Mouse (Mus musculus) brain, embryonic 18.5 days (tissue): Measurements from ENCODE around the gene Arrdc2.

ENCODE experiments used
- DNase-seq: peaks from one replicate; pipeline ENCODE4 v3.0.0-alpha.2; 2012; ENCODE audit warnings: low read depth, low spot score

The Arrdc2 gene

DNA sequence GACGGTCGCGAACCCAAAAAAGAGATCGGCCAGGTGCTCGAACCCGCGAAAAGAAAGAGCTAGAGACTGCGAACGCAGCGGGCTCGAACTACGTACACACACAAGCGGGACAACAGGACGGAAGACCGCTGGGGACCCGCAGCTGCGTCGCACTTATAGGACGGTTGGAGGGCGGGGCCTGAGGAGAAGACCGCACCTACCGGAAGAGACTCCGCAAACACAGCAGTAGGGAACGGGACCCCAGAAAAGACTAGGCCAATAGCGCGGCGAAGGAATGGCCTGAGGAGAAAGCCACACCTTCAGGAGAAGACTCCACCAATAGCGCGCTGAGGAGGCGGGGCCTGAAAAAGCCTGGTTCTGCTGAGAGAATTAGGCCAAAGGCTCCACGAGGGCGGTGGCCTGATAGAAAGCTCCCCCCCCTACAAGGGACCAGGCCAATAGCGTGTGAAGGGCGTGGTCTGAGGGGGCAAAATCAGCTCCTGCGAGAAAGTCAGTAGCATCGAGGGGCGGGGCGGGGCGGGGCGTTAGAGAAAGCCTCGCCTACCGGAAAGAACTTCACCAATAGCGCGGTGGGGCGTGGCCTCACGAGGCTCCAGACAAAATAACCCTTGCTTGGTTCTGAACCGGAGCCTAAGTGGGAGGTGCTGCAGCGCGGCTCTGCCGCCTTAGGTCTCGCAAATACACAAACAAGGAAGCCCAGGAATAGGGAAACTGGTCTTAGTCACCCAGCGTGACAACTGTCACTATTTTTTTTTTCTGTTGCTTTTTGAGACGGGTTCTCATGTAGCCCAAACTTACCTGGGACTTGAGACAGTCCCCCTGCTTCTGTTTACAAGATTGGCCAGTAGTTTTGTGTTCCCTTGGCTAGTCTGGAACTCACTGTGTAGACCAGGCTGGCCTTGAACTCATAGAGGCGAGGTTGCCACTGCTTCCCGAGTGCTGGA is at the start of gene Arrdc2:
Arrdc2 (minus strand) TSS at position 313 of the 944 bp plus-strand sequence.
- DNase-seq, result peak; percentile 100

DNA sequence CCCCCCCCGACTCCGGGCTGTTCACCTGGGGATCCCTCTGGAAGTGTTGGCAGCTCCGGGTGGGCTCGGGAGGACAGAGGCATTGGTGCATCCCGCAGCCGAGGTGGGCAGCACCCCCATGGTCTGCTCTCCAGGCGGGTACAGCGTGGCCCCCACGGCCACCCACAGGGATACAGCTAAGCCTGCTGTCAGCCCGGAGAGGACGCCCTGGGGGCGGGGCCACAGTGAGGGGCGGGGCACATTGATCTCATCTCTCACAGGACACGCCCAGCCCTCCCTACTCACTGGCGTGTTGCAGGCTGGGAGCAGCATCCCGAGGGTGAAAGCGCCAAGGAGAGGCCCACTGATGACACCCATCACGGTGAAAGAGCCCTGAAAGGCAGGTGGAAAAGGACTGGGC is 48.1 kb upstream of the Arrdc2 start:
- no peak for DNase-seq

DNA sequence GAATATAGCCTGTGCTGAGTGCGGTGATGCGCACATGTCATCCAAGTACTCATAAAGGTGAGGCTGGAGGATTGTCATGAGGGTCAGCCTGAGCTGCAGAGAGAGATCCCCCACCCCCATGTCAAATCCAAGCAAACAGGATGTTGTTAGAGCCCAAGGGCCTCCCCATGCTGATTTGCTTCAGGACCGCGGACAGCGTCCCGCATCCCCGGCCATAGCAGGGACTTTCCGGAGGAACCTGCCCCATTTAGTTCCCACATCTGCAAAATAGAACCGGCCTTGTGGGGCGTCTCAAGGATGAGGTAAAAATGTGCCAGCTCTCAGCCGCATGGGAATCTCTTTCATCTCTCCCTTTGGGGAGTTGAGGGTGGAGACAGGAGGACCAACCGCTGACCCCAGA is 46.1 kb upstream of the Arrdc2 start:
- DNase-seq, result no peak

DNA sequence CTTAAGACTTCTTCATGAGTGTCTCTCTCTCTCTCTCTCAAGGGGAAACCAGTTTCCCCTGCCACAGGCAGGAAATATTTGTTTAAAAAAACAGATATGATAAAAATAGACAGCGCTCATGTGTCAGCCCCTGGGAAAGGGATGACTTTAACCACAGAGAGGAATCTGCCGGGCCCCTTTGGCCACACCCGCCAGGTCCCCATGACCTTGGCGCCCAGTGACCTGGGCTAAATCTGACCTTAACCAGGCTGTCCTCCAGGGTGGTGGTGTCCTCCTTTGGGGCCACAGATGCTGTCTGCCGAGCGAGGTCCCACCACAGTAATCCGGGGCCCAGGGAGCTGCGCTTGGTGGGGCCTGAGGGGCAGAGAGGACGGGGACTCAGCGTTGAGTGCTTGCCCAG is 45.2 kb upstream of the Arrdc2 start:
- DNase-seq, result no peak

DNA sequence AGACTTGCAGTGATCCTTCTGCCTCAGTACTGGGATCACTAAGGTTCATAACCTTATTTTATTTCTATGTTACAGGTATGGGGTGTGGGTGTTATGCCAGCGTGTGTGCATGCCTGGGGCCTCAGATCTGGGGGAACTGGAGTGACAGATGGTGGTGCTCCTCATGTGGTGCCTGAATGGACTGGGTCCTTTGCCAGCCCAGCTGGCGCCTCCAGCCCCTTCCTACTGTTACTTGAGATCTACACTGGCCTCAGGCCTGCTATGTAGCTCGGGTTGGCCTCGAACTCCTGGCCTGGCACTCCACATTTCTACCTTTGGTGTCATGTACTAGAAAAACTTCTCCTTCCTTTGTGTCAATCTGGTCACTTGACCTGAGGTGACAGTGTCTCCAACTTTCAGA is 44.7 kb upstream of the Arrdc2 start:
- DNase-seq, result no peak

DNA sequence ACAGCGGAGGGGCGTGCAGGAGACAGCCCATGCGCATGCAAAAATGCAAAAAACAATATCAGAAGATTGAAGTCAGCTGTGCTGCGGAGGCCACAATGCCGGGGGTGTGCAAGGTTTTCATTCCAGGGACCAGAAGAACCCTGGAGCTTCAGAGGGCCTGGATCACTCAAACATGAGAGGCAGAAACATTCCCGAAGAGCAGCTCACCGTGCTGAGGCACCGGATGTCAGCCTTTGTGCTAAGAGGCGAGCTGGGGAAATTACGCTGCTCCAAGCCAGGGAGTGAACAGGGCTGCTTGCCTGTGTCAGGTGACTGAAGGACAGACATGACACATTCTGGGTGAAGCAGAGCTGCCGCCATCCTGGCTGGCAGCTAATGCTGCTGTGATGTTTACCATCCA is 41.0 kb upstream of the Arrdc2 start:
- DNase-seq, result no peak

DNA sequence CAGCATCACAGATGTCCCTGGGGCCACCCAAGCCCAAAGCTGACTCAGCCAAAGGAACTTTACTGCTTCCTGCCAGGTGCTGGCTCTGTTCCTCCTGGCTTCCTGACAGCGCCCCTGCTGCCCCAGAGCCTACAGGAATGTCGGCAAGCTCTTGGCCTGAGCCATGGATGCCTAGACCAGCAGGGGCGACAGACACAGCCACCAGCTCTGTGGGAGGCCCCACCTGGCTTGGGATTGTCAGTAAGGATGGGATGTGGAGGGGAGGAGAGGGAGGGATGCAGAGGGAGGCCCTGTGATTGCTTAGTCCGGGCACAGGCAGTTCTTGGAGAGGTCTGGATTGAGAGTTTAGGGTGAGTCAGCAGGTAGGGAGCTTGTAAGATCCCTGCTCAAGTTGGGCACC is 40.6 kb upstream of the Arrdc2 start:
- no peak for DNase-seq

DNA sequence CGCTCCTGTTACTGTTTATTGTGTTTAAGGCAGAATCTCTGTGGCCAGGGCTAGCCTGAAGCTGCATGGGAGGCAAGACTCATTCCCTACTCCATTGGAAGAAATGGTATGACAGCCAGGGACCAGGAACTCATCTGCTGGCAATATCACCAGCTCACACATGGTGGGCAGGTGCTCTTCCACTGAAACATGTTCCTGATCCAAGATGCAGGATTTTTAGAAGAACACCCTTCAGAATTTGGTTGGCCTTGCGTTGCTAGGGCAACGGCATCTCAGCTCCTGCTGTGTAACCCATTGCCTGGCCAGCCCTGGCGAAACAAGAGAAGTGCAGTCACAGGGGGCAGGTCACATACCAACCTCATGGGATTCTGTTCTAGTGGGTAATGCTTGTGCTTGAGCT is 40.0 kb upstream of the Arrdc2 start:
- no peak for DNase-seq

DNA sequence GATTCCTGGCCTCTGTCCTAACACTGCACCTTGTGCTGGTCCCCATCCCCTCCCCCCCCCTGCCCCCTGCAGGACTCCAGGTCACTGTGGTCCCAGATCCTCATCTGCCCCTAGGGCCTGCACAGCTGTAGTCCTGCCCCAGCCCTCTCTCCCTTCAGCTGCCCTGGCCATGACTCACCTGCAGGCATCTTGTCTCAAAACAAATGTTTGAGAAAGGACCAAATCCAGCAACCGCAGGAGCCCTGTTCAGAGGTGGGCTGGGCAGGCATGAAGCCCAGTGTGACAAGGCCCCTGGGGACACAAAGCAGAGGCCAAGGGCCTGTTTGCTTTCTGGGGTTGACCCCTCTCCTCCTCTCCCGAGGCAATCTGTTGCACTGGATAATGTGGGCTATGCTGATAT is 38.7 kb upstream of the Arrdc2 start:
- no peak for DNase-seq

DNA sequence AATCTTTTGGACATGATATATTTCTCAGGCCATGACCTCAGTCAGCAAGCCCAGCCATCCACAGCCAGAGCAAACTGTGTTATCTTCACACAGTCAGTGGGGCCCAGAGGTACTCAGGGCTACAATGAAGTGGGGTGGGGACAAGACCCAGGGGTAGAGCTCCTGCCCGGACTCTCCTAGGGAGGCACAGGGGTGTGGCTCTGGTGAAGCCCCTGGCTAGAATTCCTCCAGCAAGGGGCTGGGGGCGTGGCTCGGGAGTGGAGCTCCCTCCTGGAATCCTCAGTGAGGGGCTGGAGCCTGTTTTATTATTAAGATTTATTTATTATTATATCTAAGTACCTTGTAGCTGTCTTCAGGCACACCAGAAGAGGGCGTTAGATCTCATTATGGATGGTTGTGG is 36.9 kb upstream of the Arrdc2 start:
- no peak for DNase-seq

DNA sequence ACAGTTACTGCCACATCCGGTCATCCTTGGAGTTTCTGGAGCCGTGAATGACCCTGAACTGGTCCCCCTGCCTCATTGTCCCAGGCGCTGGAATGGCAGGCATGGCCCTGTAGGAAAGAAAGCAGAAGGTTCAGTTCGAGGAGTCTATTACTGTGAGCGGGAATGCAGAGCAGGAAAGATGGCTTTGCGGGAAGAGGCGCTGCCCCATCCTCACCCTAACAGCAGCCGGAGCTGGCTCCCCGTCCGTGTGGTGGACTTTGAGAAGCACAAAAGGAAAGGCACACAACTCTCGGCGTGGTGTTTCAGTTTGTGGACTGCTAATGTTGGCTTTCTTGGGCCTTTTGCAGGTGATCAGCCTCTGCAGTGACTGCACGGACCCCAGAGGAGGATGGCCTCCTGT is 34.9 kb upstream of the Arrdc2 start:
- DNase-seq, result no peak

DNA sequence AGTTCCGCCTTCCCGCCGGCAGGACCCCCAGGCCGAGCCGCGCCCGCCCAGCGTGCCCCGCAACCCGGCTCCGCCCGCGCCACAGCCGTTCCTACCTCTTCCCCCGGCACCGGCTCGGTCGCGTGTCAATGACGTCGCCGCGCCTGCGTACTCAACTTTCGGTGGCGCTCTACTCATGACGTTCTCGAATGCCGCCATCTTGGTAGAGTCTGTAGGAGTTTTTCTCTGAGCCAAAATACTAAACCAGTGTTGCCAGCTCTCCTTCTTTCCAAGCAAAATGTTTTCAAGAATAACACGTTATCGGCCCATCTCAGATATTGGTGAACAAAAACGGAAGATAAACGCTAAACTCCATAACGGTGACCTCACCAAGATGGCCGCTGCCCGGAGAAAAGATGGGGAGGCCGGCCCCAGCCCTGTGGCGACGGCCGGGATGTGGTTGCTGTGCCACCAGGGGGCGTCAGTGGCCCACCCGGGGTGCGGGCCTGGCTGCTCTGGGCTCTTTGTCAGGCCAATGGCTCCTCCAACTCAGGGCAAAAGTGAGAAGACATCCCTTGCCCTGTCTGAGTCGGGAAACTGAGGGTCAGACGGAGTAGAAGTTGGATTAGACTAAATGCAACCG is 34.0 kb upstream of the Arrdc2 start, which contains the start of gene Ccdc124:
Ccdc124 (minus strand) TSS at position 572 of the 622 bp plus-strand sequence.
- peak; percentile 86 for DNase-seq

DNA sequence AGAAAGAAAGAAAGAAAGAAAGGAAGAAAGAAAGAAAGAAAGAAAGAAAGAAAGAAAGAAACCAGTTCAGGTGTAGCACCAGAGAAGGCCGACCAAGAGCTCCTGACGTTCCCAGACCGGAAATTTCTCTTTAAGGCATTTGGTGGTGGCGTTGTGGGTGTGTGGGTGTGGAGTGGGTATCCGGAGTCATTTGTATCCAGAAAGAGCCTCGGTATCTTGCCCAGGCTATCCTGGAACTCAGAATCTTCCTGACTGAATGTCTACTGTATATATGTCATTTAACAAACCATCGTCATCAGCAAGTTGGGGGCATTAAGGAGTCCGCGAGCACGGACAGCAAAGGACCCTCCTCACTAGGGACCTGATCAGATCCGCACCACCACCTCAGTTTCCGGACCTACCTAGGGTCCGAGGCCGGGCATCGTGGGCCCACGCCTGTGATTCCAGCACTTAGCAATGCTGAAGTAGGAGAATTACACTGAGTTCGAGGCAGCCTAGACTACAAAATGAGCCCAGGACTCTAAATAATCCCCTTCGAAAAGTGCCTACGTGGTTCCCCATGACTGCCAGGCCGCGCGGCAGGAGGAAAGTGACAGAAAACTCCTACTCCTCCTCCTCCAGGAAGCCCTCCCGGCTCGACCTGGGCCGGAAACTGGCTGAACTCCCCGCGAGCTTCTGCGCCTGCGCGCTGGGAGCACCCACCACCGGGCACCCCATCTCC is 33.3 kb upstream of the Arrdc2 start:
- DNase-seq, result no peak

DNA sequence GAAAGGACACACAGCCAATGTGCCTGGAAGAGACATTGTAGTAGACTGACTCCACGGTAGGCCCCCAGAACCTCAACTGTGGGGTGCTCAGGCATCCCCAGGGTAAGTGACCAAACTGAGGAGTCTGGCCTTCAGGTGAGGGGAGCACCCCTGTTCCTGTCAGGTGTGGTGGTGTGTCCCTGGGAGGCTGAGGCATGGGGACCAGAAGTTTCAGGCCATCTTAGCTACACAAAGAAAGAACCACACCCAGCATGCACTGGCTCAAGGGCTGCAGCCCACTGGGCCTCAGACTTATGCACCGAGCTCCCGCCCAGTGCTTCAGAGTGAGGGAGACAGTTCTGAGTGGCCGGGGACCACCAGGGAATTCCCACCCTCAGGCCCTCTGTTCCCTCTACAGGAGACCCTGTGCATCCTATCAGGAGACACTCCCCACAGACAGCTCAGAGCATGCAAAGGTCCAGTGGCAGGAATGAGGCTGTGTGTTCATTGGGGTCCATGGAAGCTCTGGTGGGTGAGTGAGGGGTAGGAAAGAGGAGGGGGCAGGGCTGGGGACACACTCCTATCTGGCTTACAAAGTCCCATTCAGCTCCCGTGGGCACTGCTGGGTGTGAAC is 31.8 kb upstream of the Arrdc2 start:
- DNase-seq, result no peak

DNA sequence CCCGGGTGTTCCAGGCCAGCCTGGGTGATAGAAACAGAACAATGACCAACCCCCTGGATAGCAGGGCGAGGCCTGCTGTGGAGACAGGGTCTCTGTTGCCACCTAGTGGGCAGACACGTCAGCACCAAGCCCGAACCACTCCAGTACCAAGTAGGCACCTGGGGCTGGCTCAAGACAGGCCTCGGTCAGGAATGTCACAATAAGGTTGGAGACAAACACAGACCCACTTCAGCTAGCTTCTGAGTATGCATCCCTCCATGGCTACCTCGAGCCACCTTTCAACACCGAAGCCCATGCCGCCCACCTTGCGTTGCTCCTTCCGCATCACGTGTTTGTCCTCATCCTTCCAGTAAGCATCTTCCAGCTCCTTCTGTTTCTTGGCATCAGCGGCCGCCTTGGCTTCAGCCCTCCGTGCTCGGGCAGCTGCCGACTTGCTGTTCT is 30.1 kb upstream of the Arrdc2 start:
- DNase-seq, result no peak

DNA sequence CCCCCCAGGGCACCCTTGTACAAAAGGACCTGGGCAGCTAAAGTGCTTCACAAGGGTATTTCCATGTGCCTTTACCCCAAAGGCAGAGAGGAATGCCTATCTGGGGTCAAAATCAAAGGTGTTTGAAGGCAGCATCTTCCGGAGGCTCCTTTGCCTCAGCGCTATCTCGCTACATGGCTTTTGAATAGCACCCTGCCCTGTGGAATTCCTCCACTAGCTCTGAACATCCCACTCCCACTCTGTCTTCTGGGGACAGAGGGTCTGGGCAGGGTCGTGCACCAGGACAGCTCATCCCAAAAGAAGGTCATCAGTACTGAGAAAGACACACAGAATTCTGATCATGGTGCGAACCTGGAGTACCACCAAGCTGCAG is 29.7 kb upstream of the Arrdc2 start:
- no peak for DNase-seq

DNA sequence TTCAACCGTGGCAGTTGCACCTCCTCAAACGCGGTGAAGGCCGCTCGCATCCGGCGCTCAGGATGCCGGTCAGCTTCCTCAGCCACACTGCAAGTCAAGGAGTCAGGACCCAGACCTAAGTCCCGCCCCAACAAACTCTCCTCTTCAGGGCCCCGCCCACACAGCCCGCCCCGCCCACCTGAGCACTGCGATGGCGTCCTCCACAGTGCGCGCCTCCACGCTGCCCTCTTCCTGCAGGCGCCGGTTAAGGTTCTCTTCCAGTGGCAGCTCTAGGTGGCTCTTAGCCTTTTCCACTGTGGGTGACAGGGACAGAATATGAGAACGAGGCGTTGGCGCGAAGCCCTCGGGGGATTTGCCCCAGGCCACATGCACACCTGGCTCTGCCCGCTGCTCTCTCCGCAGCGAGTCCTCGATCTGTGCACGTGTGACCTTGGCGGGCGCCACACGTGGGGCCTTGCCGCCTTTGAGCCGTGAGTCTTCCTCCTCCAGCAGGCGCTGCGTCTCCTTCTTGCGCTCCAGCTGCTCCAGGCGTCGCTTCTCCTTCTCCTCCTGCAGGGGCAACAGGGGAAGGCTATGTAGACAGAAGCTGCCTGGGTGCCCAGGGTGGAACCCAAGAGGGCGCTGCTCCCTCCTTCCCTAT is 29.2 kb upstream of the Arrdc2 start:
- no peak for DNase-seq

DNA sequence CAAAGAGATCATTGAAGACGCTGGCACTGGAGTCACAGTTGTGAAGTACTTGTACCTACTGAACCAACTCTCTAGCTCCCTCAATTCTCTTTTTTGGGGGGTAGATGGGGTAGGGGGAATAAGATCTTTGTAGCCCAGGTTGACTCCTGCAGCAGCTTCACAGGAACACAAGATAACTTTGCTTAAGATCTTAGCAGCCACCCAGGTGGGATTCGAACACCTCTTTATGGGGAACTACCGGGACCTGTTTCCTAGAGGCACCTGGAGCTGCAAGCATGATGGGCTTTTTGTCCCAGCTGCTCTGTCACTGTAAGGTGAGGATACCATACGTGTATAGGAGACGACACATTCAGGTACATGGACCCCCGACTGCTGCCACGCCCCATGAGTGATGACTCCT is 27.0 kb upstream of the Arrdc2 start:
- no peak for DNase-seq

DNA sequence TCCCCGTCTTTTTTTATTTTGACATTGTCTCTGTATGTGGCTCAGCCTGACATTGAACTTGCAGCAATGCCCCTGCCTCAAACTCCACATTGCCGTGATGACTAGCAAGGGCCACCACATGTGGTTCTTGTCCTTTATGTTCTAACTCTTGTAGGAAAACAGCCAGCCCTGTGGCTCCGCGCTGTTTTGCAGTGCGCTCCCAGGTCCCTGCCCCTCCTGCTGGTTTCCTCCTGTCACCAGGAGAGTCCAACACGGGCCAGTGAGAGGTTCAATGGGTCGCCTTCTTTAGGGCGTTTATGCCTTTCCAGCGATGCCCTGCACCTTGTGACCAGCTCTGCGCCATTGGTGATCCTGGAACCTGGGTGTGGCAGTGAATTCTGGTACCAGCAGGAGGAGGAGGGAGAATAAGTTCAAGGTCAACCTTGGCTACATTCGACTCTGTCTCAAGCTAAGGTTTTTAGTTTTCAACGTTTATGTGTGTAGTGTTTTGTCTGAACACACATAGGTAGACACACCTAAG is 26.5 kb upstream of the Arrdc2 start:
- DNase-seq, result no peak

DNA sequence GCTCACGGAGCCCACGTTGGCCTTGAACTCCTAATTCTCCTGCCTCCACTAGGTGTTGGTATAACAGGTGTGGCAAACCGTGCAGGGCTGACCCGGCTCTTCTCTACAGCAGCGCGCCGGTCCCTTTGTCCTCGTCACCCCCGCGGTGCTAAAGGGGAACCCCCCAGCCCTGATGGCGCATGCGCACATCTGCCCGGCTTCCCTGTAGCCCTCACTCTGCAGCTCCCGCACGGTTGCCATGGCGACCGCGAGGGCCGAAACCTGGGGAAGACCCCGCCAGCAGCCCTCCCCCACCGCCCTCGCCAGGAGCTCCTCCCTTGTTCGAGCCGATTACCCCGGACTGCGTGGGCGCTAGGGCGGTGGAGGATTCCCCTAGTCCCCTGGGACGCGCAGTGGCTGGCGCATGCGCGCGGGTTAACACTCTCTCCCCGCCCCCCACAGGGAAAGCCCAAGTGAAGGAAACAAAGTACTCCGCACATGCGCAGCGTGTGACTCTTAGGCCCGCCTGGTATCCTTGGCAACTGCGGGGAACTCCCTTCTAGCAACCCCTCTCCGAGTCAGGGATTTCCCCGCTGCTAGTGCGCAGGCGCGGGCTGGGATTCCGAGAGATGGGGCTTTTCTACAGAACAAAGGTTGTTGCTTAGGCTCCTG is 26.0 kb upstream of the Arrdc2 start:
- DNase-seq, result peak; percentile 99
